Mouse (Mus musculus): ENCODE results near the gene Atg2a.

DNA sequence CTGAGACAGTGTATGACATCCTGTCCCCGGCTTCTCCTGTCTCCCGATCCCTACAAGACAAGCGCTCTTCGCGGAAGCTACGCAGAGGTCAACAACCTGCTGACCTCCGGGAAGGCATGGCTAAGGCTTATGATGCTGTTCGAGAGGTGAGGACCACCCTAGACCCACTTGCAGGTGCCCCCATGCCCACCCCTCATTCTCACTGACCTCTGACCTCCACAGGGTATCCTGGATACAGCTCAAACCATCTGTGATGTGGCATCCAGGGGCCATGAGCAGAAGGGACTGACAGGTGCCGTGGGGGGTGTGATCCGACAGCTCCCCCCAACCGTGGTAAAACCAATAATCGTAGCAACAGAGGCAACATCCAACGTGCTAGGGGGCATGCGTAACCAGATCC is 19.9 kb downstream of the Atg2a start:
- TF ChIP-seq POLR2A (IDR thresholded peaks at IDR 0.05; ENCODE audit: low read depth, low read length) = no peak
- no peak for TF ChIP-seq CTCF (IDR thresholded peaks at IDR 0.05; ENCODE audit: borderline replicate concordance, insufficient read depth, low read length)
